Mouse (Mus musculus): ENCODE results near the gene 3425401B19Rik.

The 3425401B19Rik gene

DNA sequence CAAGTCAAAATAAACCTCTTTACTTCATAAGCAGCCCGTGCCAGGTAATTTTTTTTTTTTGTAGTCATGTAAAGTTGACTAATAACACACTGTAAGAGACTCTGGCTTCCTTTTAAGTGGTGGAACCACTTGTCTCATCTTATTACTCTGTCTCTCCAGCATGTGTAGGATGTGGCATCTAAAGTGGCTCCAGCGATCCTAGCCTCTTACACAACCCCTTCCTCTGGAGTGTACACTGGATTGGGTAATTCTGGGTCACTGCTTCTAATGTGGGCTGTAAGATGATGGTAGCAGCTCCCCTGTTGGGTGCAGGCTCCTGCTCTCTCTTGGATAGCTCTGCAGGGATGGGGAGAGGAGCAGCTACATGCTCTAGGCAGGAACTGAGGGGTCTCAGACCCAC, 46.6 kb downstream of the 3425401B19Rik start:
- no peak for DNase-seq

DNA sequence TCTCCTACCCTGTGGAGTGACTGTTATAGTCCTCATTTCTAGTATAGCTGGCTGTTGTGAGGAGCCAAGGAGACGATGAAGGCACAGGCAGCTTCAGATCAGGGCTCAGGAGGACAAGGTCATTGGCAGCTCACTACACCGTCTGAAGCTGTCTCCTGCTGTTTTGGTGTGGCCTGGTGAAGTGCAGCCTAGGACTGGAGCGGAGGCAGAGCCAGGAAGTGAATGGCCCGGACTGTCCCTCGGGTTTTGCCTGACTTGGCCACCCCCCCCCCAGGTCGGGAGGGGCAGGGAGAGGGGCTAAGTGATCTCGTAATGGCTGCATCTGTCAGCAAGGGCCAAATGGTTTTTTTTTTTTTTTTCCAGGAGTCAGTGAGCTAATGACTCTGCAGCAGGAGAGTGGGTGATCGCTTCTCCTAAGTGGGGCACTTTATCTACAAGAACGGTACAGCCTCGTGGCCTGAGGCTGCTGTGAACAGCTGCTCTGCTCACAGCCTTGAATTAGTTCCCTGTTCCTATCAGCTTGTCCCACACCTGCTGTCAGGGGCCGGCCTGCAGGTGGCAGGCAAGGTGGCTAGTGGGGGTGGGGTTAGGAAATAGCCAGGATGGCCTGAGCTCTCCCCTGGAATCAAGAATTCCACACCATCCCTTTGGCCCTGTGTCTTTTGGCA, 50.9 kb downstream of the 3425401B19Rik start:
- DNase-seq, result no peak

DNA sequence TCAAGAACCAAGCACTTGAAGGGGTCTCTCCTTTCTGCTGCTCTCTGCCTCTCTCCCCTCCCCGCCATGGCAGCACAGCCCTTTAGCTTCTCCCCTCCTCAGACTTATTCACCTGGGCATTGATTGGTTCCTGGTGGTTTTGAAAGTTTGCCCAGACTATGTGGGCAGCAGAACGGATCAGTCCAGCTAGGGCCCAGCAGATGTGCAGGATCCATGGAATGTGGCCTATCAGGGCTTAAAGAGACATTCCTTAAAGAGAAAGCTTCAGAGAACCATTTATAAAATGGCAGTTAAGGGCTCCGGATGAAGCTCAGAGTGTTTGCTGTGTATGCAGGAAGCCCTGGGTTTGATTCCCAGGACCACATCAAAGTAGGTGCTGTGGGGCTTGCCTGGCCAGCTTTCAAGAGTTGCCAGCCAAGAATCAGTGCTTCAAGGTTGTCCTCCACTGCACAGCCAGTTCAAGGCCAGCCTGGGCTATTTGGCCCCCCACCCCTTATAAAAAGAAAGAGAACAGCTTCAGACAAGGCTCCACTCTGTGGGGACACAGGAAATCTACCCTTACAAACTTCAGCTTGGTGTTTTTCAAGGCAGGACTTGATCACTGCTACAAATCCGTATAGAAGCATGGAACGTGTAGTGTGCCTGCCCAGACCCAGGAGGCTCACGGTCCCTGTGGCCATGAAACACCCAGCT, 52.0 kb downstream of the 3425401B19Rik start:
- no peak for DNase-seq

DNA sequence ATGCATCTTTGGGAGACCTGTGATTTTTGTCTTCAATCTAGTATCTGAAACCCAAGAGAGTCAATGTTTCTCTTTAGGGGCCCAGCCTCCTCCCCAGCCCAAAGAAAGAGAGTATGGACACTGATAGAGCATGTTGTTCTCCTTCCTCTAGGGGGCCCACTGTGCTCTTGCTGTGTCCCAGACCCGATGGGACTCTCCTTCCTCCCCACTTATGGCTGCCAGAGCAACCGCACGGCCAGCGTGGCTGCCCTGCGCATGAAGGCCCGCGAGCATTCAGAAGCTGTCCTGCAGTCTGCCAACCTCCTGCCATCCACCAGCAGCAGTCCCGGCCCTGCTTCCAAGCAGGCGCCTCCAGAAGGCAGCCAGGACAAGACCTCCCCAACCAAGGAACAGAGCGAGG, 56.5 kb downstream of the 3425401B19Rik start:
- DNase-seq, result no peak

DNA sequence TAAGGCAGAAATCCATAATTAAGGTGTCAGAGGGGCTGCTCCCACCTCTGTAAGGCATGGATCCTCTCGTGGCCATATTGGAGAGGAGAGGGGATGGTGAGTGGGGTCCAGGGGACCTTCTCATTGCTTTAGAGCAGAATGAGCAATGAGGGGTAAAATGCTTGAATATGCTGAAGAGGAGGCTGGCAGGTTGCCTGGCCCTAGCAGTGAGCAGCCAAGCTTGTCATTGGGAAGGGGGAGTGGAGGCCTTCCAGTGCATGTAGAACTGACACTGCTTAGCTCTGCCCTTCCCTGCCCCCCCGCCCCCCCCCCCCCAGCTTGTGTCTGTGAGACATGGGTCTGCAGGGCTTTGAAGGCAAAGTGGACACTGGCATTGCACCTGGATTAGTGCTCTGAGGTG, 57.8 kb downstream of the 3425401B19Rik start:
- no peak for DNase-seq

DNA sequence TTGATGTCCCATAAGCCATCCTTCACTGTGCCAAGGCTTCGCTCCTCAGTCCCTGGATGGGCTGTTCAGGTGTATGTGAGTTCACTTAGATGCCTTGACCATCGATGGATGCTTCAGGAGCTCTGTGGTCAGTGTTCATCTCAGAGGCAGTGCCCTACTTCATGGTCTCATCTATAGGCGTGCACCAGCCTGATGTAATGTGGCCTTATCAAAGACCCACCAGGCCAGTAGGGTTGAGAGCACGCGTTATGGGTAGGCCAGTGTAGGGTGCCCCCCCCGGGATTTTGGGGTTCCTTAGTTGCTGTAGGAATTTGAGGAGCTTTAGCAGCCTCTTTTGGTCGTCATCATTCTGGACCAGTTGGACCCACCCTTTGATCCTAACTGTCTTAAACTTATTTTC, 60.3 kb downstream of the 3425401B19Rik start:
- no peak for DNase-seq

DNA sequence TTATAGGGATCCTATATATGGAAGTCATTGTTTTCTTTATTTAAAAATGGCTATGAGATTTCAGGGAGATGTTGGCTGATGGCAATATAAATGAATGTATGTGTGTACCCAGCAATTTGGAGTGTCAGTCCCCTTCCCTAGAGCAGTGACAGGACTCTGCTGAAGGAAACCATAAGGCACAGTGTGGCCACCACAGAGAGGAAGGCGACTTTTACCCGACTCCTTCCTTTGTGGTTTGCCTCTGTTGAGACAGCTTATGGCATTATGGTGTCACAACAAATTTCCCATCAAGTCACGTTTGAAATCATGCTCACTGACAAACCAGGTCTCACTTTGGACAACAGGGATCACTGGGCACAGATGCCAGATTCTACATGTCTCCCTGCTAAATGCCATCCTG, 60.8 kb downstream of the 3425401B19Rik start:
- no peak for DNase-seq

DNA sequence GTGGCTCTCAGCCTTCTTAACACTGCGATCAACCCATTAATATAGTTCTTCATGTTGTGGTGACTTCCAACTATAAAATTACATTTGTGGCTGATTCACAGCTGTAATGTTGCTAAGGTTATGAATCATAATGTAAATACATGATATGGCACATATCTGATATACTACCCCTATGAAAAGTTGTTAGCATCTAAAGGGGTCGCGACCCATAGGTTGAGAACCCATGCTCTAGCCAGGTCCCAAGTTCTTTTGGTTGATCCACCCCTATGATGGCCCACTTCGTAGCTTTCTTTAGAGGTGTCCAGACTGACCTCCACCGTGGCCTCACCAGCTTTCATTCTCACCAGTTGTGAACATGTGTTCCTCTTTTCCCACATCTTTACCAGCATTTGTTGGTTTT, 67.8 kb downstream of the 3425401B19Rik start:
- no peak for DNase-seq

DNA sequence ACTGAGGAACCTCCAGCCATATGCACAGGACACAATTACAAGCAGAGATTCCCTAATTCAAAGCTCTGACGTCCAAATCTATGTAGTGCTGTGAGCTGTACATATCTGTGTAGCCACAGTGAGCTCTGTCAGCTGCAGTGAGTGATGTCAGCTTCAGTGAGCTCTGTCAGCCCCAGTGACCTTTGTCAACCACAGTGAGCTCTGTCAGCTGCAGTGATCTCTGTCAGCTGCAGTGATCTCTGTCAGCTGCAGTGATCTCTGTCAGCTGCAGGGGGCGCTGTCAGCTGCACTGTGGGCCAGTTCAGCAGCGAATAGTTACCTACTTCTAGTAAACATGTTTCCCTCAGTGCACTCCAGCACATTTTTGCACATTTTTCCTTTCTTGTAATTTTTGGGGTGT, 75.7 kb downstream of the 3425401B19Rik start:
- DNase-seq, result no peak
